Mouse (Mus musculus) neutrophil, adult 83 days (primary cell): Measurements from ENCODE around the gene Olfr872. TPM values are rescaled to one million over a fixed set of nuclear protein-coding genes. Genes with fewer than 3 reads are reported as not detected.

Experiments
- total RNA-seq, 2 experiments: library from RNA; stranded (reverse); gene quantifications; one replicate each; pipeline ENCODE4 v1.2.4; 2023

Gene Olfr872
- not detected for total RNA-seq

GRCm38 (mm10) chr9:20236819-20237218 lies at the start of gene Olfr872:
Gene Olfr872 (plus strand): TSS chr9:20237119.

DNA sequence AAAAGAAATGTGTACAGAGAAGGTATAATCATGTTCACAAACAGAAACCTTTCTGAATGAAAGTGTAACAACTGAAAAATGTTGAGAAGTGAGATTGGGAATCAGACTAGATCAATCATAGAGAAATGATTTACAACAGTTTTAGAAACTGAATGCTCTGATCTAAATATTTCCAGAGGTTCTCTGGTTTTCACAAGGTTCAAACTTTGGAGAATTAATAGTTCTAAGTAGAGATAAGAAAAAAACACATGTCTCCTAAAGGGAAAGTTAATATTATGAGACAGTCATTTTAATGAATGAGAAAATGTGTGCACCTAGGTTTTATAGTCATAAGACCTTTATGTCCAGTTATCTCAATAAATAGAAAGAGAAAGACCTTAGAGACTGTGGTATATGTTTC lies 25.0 kb upstream of the Olfr872 start, which contains the start of gene Olfr871:
Gene Olfr871, plus strand, starts transcription at position 301 of the 400 bp plus-strand sequence.

GRCm38 (mm10) chr9:20282051-20282450 lies 45.1 kb downstream of the Olfr872 start, which contains the start of gene Olfr39:
Gene Olfr39 (plus strand): TSS chr9:20282351.

GRCm38 (mm10) chr9:20298232-20298631 lies 61.3 kb downstream of the Olfr872 start, which contains the start of gene Olfr873:
Gene Olfr873 (plus strand): TSS chr9:20298532.

Other genes with a start within 250 kb of the Olfr872 start
- not detected for gene Olfr866, start 209.1 kb upstream of the Olfr872 start, total RNA-seq
- not detected for gene Olfr867, start 179.6 kb upstream of the Olfr872 start, total RNA-seq
- gene Olfr868, start 138.5 kb upstream of the Olfr872 start, total RNA-seq = not detected
- gene Olfr869, start 108.1 kb upstream of the Olfr872 start, total RNA-seq = not detected
- gene Olfr870, start 63.1 kb upstream of the Olfr872 start, total RNA-seq = not detected
- not detected for gene Olfr871, start 24.9 kb upstream of the Olfr872 start, total RNA-seq
- gene Olfr39, start 45.2 kb downstream of the Olfr872 start, total RNA-seq = not detected
- gene Olfr873, start 61.4 kb downstream of the Olfr872 start, total RNA-seq = not detected
- gene Olfr18, start 99.0 kb downstream of the Olfr872 start, total RNA-seq = not detected
- 1 to 10 TPM; 1.2 to 2.4 TPM for gene Zfp560, start 148.1 kb downstream of the Olfr872 start, total RNA-seq
- 10 to 100 TPM; 17.7 to 19.7 TPM for gene Zfp26, start 223.0 kb downstream of the Olfr872 start, total RNA-seq